In genomic region chr12:84876481-84877121, GRCm38 (mm10) we compare ENCODE assay signal across 7 mouse cellular contexts. TPM values are rescaled to one million over a fixed set of nuclear protein-coding genes. Genes with fewer than 3 reads are reported as not detected.
DNase-seq lines count a peak whose midpoint lies in the region; ATAC-seq lines count a peak whose summit lies in the region.

Gene Ltbp2 (minus strand): TSS chr12:84876532.

- WGBS in embryonic facial prominence, embryonic 11.5 days, result 1% methylated on average over 34 of the region's 34 CpGs
- 1% methylated on average over 34 of the region's 34 CpGs for WGBS in limb, embryonic 11.5 days
- WGBS in midbrain, embryonic 14.5 days, result 1% methylated on average over 34 of the region's 34 CpGs

- peak; percentile 95 for DNase-seq in adrenal gland, postnatal 14 days
- DNase-seq in embryonic facial prominence, embryonic 11.5 days (ENCODE audit: low spot score), result peak; percentile 76
- DNase-seq in heart, adult 11 months, result peak; percentile 96
- peak; percentile 83 for DNase-seq in kidney, adult 18-20 months
- DNase-seq in limb, embryonic 11.5 days (ENCODE audit: low spot score), result peak; percentile 87
- DNase-seq in midbrain, embryonic 14.5 days, result peak; percentile 62
- DNase-seq in spleen, adult 12 weeks (ENCODE audit: low spot score), result peak; percentile 78

- H3K9ac ChIP-seq in embryonic facial prominence, embryonic 11.5 days (replicated peaks; ENCODE audit: low read length), result no peak within 1 kb of the TSS
- H3K9ac ChIP-seq in limb, embryonic 11.5 days (ENCODE audit: low read length), result no peak within 1 kb of the TSS
- no peak within 1 kb of the TSS for H3K9ac ChIP-seq in midbrain, embryonic 14.5 days (replicated peaks; ENCODE audit: low read length)

- peaks cover 38% of the 10 kb centered on the region for H3K27me3 ChIP-seq in embryonic facial prominence, embryonic 11.5 days (ENCODE audit: control insufficient read depth, insufficient read depth, low read length)
- peaks cover 45% of the 10 kb centered on the region for H3K27me3 ChIP-seq in limb, embryonic 11.5 days (ENCODE audit: control insufficient read depth, insufficient read depth, low read length)
- peaks cover 43% of the 10 kb centered on the region for H3K27me3 ChIP-seq in midbrain, embryonic 14.5 days (ENCODE audit: control insufficient read depth, insufficient read depth, low read length)

- ATAC-seq in embryonic facial prominence, embryonic 11.5 days (replicated peaks; ENCODE audit: insufficient number of reproducible peaks, low FRiP score, low TSS enrichment, low read depth), result peak; percentile 57; the same call in 1 of the 2 replicates
- peak; percentile 26; the same call in 1 of the 2 replicates for ATAC-seq in limb, embryonic 11.5 days (ENCODE audit: insufficient number of reproducible peaks, low FRiP score, low TSS enrichment, low read depth)
- no peak for ATAC-seq in midbrain, embryonic 14.5 days (ENCODE audit: low FRiP score, low TSS enrichment)

- no peaks in the 10 kb centered on the region for H3K36me3 ChIP-seq in embryonic facial prominence, embryonic 11.5 days (replicated peaks; ENCODE audit: control insufficient read depth, insufficient read depth, low read depth, low read length)
- no peaks in the 10 kb centered on the region for H3K36me3 ChIP-seq in limb, embryonic 11.5 days (ENCODE audit: control insufficient read depth, insufficient read depth, low read length)
- no peaks in the 10 kb centered on the region for H3K36me3 ChIP-seq in midbrain, embryonic 14.5 days (ENCODE audit: control insufficient read depth, insufficient read depth, low read length)

- H3K4me2 ChIP-seq in embryonic facial prominence, embryonic 11.5 days (ENCODE audit: low read depth, low read length), result peak within 1 kb of the TSS; percentile 47
- H3K4me2 ChIP-seq in limb, embryonic 11.5 days (ENCODE audit: low read depth, severe bottlenecking), result peak within 1 kb of the TSS; percentile 38
- peak within 1 kb of the TSS; percentile 43 for H3K4me2 ChIP-seq in midbrain, embryonic 14.5 days (ENCODE audit: low read length)

- H3K4me3 ChIP-seq in embryonic facial prominence, embryonic 11.5 days (ENCODE audit: low read depth, low read length), result peak within 1 kb of the TSS; percentile 27
- peak within 1 kb of the TSS; percentile 14 for H3K4me3 ChIP-seq in limb, embryonic 11.5 days (ENCODE audit: low read depth, low read length)
- H3K4me3 ChIP-seq in midbrain, embryonic 14.5 days (replicated peaks; ENCODE audit: low read depth, low read length), result peak within 1 kb of the TSS; percentile 21

- H3K9me3 ChIP-seq in embryonic facial prominence, embryonic 11.5 days (replicated peaks; ENCODE audit: control insufficient read depth, low read length), result no peaks in the 10 kb centered on the region
- no peaks in the 10 kb centered on the region for H3K9me3 ChIP-seq in limb, embryonic 11.5 days (ENCODE audit: control insufficient read depth, low read length)
- H3K9me3 ChIP-seq in midbrain, embryonic 14.5 days (ENCODE audit: control insufficient read depth, low read length), result no peaks in the 10 kb centered on the region

- peaks cover 2% of the 10 kb centered on the region; the same call in 1 of the 2 replicates for H3K4me1 ChIP-seq in embryonic facial prominence, embryonic 11.5 days (ENCODE audit: control insufficient read depth, insufficient read depth, low read length)
- H3K4me1 ChIP-seq in limb, embryonic 11.5 days (ENCODE audit: control insufficient read depth, insufficient read depth, low read length), result 0 out of 2 replicates have a peak, but pooled peaks cover 7% of the 10 kb centered on the region
- H3K4me1 ChIP-seq in midbrain, embryonic 14.5 days (ENCODE audit: control insufficient read depth, insufficient read depth, low read length), result 0 out of 2 replicates have a peak, but pooled peaks cover 3% of the 10 kb centered on the region

- no peak within 1 kb of the TSS for H3K27ac ChIP-seq in embryonic facial prominence, embryonic 11.5 days (replicated peaks; ENCODE audit: low read depth, low read length)
- no peak within 1 kb of the TSS for H3K27ac ChIP-seq in limb, embryonic 11.5 days (replicated peaks; ENCODE audit: low read depth, low read length)
- H3K27ac ChIP-seq in midbrain, embryonic 14.5 days (replicated peaks; ENCODE audit: low read depth, low read length), result no peak within 1 kb of the TSS

RNA-seq across cellular contexts. Expression of gene Ltbp2, which starts in this region (rescaled TPM):
- 11.9 and 12.4 TPM in 2 replicates for total RNA-seq in adrenal gland, postnatal 14 days (2021)
- 0.04 and 0.14 TPM in 2 replicates for polyA plus RNA-seq in embryonic facial prominence, embryonic 11.5 days (2014; fragmentation: Nextera tagmentation; extraction: Ambion mirVana)
- polyA plus RNA-seq in limb, embryonic 11.5 days (2014; fragmentation: Nextera tagmentation; extraction: Ambion mirVana), result 0.20 and 0.23 TPM in 2 replicates
- 0.13 TPM in 1 of 2 replicates, not detected in the other for polyA plus RNA-seq in midbrain, embryonic 14.5 days (2014; fragmentation: Nextera tagmentation; extraction: Ambion mirVana)

Comparison
In these comparisons a context has a peak if more than half of its experiments do, and no peak if none do; other contexts are left out.
1. Peak in DNase-seq, ATAC-seq, H3K4me3 ChIP-seq and H3K4me2 ChIP-seq in embryonic facial prominence, embryonic 11.5 days; RNA of the gene not detected or under 1 TPM.
2. Peak in DNase-seq, ATAC-seq, H3K4me3 ChIP-seq and H3K4me2 ChIP-seq in limb, embryonic 11.5 days; RNA of the gene not detected or under 1 TPM.
3. Peak in DNase-seq, H3K4me3 ChIP-seq and H3K4me2 ChIP-seq in midbrain, embryonic 14.5 days; RNA of the gene not detected or under 1 TPM.